Mouse (Mus musculus): ENCODE measurements around the gene Igf2bp1. TPM values are rescaled to one million over a fixed set of nuclear protein-coding genes. Genes with fewer than 3 reads are reported as not detected.
A peak's percentile ranks its signal among the peaks of the same experiment; 100 is the strongest.

The Igf2bp1 gene
- polyA plus RNA-seq, 1 experiment from 2014 or later: 116 TPM

DNA sequence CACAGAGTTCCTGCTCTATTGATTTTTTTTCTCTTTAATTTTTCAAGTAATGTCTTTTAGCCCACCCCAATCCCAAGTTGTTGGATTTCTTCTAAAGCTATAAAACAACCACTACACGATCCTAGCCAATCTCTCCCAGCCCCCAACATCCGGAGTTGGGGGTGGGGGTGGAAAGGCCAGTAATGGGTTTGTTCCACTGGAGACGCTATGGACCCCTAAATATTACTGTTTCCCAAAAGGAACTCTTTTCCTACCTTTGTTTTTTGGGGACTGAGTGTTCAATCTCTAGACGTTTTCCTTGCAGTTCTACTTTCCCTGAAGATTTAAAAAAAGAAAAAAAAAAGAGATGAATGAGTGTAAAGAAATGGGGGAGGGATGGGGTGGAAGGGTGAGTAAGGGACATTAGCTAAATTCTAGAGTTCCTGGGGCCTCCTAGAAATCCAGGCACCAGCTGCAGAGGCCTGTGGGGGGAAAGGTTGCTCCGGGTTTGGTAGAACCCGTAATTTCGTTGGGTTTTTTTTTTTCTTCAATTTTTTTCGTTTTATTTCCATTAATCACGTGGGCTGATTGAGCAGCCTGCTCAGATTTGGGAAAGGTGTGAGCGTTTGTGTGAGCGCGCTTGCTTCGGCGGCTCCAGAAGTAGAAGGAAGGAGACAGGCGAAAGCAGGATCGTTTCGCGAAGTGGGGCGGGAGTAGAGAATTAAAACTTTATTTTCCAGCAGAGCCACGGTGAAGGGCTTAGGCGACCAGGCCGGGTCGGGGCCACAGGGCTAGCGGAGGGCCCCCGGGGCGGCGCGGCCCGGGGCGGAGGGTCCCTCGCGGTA lies 1.6 kb downstream of the Igf2bp1 start:
- no peaks in the 10 kb centered on the region for H3K36me3 ChIP-seq (ENCODE audit: control insufficient read depth, insufficient read depth, low read length)
- peak; percentile 68 for DNase-seq (ENCODE audit: low spot score)
- H3K9me3 ChIP-seq (ENCODE audit: control insufficient read depth, low read length): no peaks in the 10 kb centered on the region
- peak overlapping the region; percentile 97 for H3K9ac ChIP-seq (ENCODE audit: low read length)
- peak overlapping the region; percentile 90 for H3K4me3 ChIP-seq (ENCODE audit: low read depth, low read length)
- WGBS: under 1% methylated on average over 32 of the region's 32 CpGs
- no peaks in the 10 kb centered on the region for H3K27me3 ChIP-seq (ENCODE audit: control insufficient read depth, insufficient read depth, low read length)
- peaks cover 14% of the 10 kb centered on the region for H3K4me1 ChIP-seq (ENCODE audit: control insufficient read depth, insufficient read depth, low read length)
- H3K4me2 ChIP-seq (ENCODE audit: low read depth, severe bottlenecking): peak overlapping the region; percentile 76
- peak overlapping the region; percentile 97 for H3K27ac ChIP-seq (replicated peaks; ENCODE audit: low read depth, low read length)
- no peak for ATAC-seq (ENCODE audit: insufficient number of reproducible peaks, low FRiP score, low TSS enrichment, low read depth)

GRCm38 (mm10) chr11:96003100-96003900 lies 2.4 kb downstream of the Igf2bp1 start:
- H3K4me2 ChIP-seq (ENCODE audit: low read depth, severe bottlenecking): peak overlapping the region; percentile 76
- peaks cover 14% of the 10 kb centered on the region for H3K4me1 ChIP-seq (ENCODE audit: control insufficient read depth, insufficient read depth, low read length)
- H3K4me3 ChIP-seq (ENCODE audit: low read depth, low read length): peak overlapping the region; percentile 90
- no peak for ATAC-seq (ENCODE audit: insufficient number of reproducible peaks, low FRiP score, low TSS enrichment, low read depth)
- H3K27me3 ChIP-seq (ENCODE audit: control insufficient read depth, insufficient read depth, low read length): no peaks in the 10 kb centered on the region
- H3K27ac ChIP-seq (replicated peaks; ENCODE audit: low read depth, low read length): 0 out of 2 replicates have a peak overlapping the region, but pooled peaks have one; percentile 12
- DNase-seq (ENCODE audit: low spot score): peak; percentile 34
- under 1% methylated on average over 12 of the region's 12 CpGs for WGBS
- H3K9me3 ChIP-seq (ENCODE audit: control insufficient read depth, low read length): no peaks in the 10 kb centered on the region
- H3K36me3 ChIP-seq (ENCODE audit: control insufficient read depth, insufficient read depth, low read length): no peaks in the 10 kb centered on the region
- H3K9ac ChIP-seq (ENCODE audit: low read length): peak overlapping the region; percentile 67

- WGBS: 94% methylated on average over 8 of the region's 8 CpGs
- Histone ChIP-seq H3K27me3 (ENCODE audit: control insufficient read depth, insufficient read depth, low read length) (no peaks in the 10 kb centered on the region), H3K4me1 (ENCODE audit: control insufficient read depth, insufficient read depth, low read length) (peaks cover 41% of the 10 kb centered on the region), H3K4me3 (ENCODE audit: low read depth, low read length) (no peak overlapping the region), H3K27ac (replicated peaks; ENCODE audit: low read depth, low read length) (no peak overlapping the region), H3K9me3 (ENCODE audit: control insufficient read depth, low read length) (no peaks in the 10 kb centered on the region; the same call in 1 of the 2 replicates), H3K4me2 (ENCODE audit: low read depth, severe bottlenecking) (no peak overlapping the region), H3K9ac (ENCODE audit: low read length) (no peak overlapping the region), H3K36me3 (ENCODE audit: control insufficient read depth, insufficient read depth, low read length) (peaks cover 11% of the 10 kb centered on the region)
- DNase-seq (ENCODE audit: low spot score): no peak
- no peak for ATAC-seq (ENCODE audit: insufficient number of reproducible peaks, low FRiP score, low TSS enrichment, low read depth)
Measured at GRCm38 (mm10) chr11:95994151-95994550, 11.6 kb downstream of the Igf2bp1 start.

- Histone ChIP-seq H3K4me3 (ENCODE audit: low read depth, low read length) (peak overlapping the region; percentile 47), H3K4me1 (ENCODE audit: control insufficient read depth, insufficient read depth, low read length) (peaks cover 58% of the 10 kb centered on the region), H3K4me2 (ENCODE audit: low read depth, severe bottlenecking) (peak overlapping the region; percentile 89), H3K36me3 (ENCODE audit: control insufficient read depth, insufficient read depth, low read length) (peaks cover 10% of the 10 kb centered on the region), H3K27ac (replicated peaks; ENCODE audit: low read depth, low read length) (peak overlapping the region; percentile 100), H3K27me3 (ENCODE audit: control insufficient read depth, insufficient read depth, low read length) (no peaks in the 10 kb centered on the region), H3K9ac (ENCODE audit: low read length) (peak overlapping the region; percentile 87), H3K9me3 (ENCODE audit: control insufficient read depth, low read length) (no peaks in the 10 kb centered on the region; the same call in 1 of the 2 replicates)
- ATAC-seq (ENCODE audit: insufficient number of reproducible peaks, low FRiP score, low TSS enrichment, low read depth) (peak; percentile 88), DNase-seq (ENCODE audit: low spot score) (peak; percentile 95)
- WGBS: 2% methylated on average over 46 of the region's 49 CpGs
Measured at GRCm38 (mm10) chr11:95990886-95991708, 14.6 kb downstream of the Igf2bp1 start.

DNA sequence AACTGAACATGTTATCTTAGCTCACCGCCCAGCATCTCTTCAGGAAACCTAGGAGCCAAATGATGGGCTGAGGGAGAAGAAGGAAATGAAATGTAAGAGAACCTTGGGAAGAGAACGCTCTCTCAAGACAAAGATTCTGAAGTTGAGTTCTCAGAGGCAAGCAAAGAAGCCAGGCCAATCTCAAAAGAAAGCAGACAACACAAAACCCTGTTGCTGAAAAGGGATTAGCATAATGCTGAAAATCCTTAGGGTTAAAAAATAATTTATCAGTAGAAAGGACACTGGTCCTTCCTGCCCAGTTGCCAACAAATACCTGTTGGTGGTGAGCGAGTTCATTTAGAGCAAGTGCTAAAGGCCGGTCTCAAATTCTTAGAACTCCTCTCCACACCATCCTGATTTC lies 15.3 kb downstream of the Igf2bp1 start:
- H3K27me3 ChIP-seq (ENCODE audit: control insufficient read depth, insufficient read depth, low read length): no peaks in the 10 kb centered on the region
- peak overlapping the region; percentile 87 for H3K9ac ChIP-seq (ENCODE audit: low read length)
- H3K27ac ChIP-seq (replicated peaks; ENCODE audit: low read depth, low read length): peak overlapping the region; percentile 100
- no peak for ATAC-seq (ENCODE audit: insufficient number of reproducible peaks, low FRiP score, low TSS enrichment, low read depth)
- DNase-seq (ENCODE audit: low spot score): no peak
- peak overlapping the region; percentile 89 for H3K4me2 ChIP-seq (ENCODE audit: low read depth, severe bottlenecking)
- H3K4me3 ChIP-seq (ENCODE audit: low read depth, low read length): peak overlapping the region; percentile 47
- WGBS: 42% methylated on average over 4 of the region's 4 CpGs
- peaks cover 6% of the 10 kb centered on the region; the same call in 1 of the 2 replicates for H3K36me3 ChIP-seq (ENCODE audit: control insufficient read depth, insufficient read depth, low read length)
- peaks cover 58% of the 10 kb centered on the region for H3K4me1 ChIP-seq (ENCODE audit: control insufficient read depth, insufficient read depth, low read length)
- H3K9me3 ChIP-seq (ENCODE audit: control insufficient read depth, low read length): no peaks in the 10 kb centered on the region; the same call in 1 of the 2 replicates

- Histone ChIP-seq H3K36me3 (ENCODE audit: control insufficient read depth, insufficient read depth, low read length) (peaks cover 4% of the 10 kb centered on the region; the same call in 1 of the 2 replicates), H3K27ac (replicated peaks; ENCODE audit: low read depth, low read length) (peak overlapping the region; percentile 100), H3K4me1 (ENCODE audit: control insufficient read depth, insufficient read depth, low read length) (peaks cover 58% of the 10 kb centered on the region), H3K4me3 (ENCODE audit: low read depth, low read length) (peak overlapping the region; percentile 47; the same call in 1 of the 2 replicates), H3K27me3 (ENCODE audit: control insufficient read depth, insufficient read depth, low read length) (no peaks in the 10 kb centered on the region), H3K4me2 (ENCODE audit: low read depth, severe bottlenecking) (peak overlapping the region; percentile 89), H3K9me3 (ENCODE audit: control insufficient read depth, low read length) (no peaks in the 10 kb centered on the region; the same call in 1 of the 2 replicates), H3K9ac (ENCODE audit: low read length) (peak overlapping the region; percentile 87)
- ATAC-seq (ENCODE audit: insufficient number of reproducible peaks, low FRiP score, low TSS enrichment, low read depth) (no peak), DNase-seq (ENCODE audit: low spot score) (no peak)
- 39% methylated on average over 8 of the region's 8 CpGs for WGBS
Measured at GRCm38 (mm10) chr11:95989864-95990263, 15.9 kb downstream of the Igf2bp1 start.

GRCm38 (mm10) chr11:95988533-95988932 lies 17.2 kb downstream of the Igf2bp1 start:
- WGBS: 87% methylated on average over 9 of the region's 9 CpGs
- peaks cover 2% of the 10 kb centered on the region; the same call in 1 of the 2 replicates for H3K36me3 ChIP-seq (ENCODE audit: control insufficient read depth, insufficient read depth, low read length)
- peak overlapping the region; percentile 12; the same call in 1 of the 2 replicates for H3K9ac ChIP-seq (ENCODE audit: low read length)
- no peaks in the 10 kb centered on the region for H3K9me3 ChIP-seq (ENCODE audit: control insufficient read depth, low read length)
- no peak overlapping the region for H3K4me2 ChIP-seq (ENCODE audit: low read depth, severe bottlenecking)
- ATAC-seq (ENCODE audit: insufficient number of reproducible peaks, low FRiP score, low TSS enrichment, low read depth): no peak
- peaks cover 60% of the 10 kb centered on the region for H3K4me1 ChIP-seq (ENCODE audit: control insufficient read depth, insufficient read depth, low read length)
- no peak for DNase-seq (ENCODE audit: low spot score)
- no peaks in the 10 kb centered on the region for H3K27me3 ChIP-seq (ENCODE audit: control insufficient read depth, insufficient read depth, low read length)
- 0 out of 2 replicates have a peak overlapping the region, but pooled peaks have one; percentile 21 for H3K27ac ChIP-seq (replicated peaks; ENCODE audit: low read depth, low read length)
- no peak overlapping the region for H3K4me3 ChIP-seq (ENCODE audit: low read depth, low read length)

Data from limb, embryonic 11.5 days (tissue).